Mouse (Mus musculus): Measurements from ENCODE around the gene Krtap3-2.
A peak's percentile ranks its signal among the peaks of the same experiment; 100 is the strongest.
"Not testable (repeated sequence)": the region's sequence is repeated elsewhere in the genome, so short reads cannot be mapped to it uniquely, and the experiment has no call there.

Krtap3-2 gene

GRCm38 (mm10) chr11:99556753-99557152 is at the start of gene Krtap3-2:
Gene Krtap3-2 (minus strand): TSS chr11:99556853.
- DNase-seq: no peak

- DNase-seq: not testable (repeated sequence)
Measured at GRCm38 (mm10) chr11:99603208-99603607, 46.6 kb upstream of the Krtap3-2 start, which contains the start of gene Gm11938. Gene Gm11938 (minus strand): TSS chr11:99603308.

DNA sequence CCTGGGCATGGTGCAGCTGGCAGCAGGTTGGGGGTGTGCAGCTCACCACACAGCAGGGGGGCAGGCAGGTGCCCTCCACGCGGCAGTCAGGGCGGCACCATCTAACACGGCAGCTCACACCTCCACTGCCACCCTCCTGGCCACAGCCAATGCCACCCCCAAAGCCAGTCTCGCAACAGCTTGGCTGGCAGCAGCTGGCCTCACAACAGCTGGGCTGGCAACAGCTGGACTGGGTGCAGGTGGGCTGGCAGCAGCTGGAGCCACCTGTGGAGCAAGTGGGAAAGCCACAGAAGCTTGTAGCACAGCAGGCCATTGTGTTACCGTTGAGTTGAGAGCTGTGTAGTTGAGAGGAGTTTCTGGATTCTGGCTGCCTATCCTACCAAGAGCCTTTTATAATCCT is 41.1 kb upstream of the Krtap3-2 start, which contains the start of gene Krtap9-3:
Gene Krtap9-3, minus strand, starts transcription at position 364 of the 400 bp plus-strand sequence.
- not testable (repeated sequence) for DNase-seq

- DNase-seq: no peak
Measured at GRCm38 (mm10) chr11:99590981-99591380, 34.3 kb upstream of the Krtap3-2 start, which contains the start of gene Krtap1-3. Gene Krtap1-3 (minus strand): TSS chr11:99591339.

DNA sequence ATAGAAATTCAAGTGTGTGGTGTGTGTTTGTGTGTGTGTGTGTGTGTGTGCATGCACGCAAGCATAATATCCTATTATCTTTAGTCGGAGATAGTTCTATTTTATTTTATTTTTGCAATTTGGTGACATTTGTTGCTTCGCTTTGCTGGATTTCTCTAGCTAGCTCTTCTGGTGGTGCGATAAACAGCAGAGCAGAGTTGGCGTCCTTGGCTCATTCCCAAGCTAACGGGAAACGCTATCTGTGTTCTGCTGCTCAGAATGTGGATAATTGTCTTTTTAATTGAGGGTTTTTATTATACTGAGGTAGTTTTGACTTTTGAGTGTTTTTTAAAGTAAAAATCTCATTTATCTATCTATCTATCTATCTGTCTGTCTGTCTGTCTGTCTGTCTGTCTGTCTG is 28.4 kb upstream of the Krtap3-2 start:
- no peak for DNase-seq

- no peak for DNase-seq
Measured at GRCm38 (mm10) chr11:99583245-99583704, 26.6 kb upstream of the Krtap3-2 start, which contains the start of gene Krtap1-4. Gene Krtap1-4 (minus strand): TSS chr11:99583654.

DNA sequence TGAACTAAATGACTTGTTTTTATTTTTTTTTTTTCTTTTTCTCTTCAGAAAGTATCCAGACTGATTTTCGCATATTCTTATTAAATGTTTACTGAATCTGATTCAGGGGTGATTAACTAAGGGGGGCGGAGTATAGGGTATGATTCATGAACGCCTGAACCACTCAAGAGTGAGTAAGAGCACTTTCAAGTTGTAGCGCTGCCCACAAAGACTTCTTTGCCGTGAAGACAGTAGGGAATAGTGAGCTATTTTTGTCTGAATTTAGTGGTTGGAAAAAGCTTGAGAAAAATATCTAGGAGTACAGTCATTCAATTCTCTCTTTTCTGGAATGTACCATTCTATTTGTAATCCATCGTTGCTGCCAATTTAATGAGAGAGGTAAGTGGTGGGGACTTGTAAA is 24.9 kb upstream of the Krtap3-2 start:
- DNase-seq: no peak

- DNase-seq: no peak
Measured at GRCm38 (mm10) chr11:99581051-99581450, 24.4 kb upstream of the Krtap3-2 start.

DNA sequence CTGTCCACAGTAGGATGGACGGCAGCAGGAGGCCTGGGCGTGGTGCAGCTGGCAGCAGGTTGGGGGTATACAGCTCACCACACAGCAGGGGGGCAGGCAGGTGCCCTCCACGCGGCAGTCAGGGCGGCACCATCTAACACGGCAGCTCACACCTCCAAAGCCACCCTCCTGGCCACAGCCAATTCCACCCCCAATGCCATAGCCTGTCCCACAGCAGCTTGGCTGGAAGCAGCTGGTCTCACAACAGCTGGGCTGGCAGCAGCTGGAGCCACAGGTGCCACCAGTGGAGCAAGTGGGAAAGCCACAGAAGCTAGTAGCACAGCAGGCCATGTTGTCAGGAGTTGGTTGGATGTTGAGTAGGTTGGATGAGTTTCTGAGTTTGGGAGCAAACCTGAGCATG is 24.0 kb upstream of the Krtap3-2 start, which contains the start of gene Krtap1-5:
Gene Krtap1-5, minus strand, starts transcription at position 381 of the 400 bp plus-strand sequence.
- DNase-seq: no peak

DNA sequence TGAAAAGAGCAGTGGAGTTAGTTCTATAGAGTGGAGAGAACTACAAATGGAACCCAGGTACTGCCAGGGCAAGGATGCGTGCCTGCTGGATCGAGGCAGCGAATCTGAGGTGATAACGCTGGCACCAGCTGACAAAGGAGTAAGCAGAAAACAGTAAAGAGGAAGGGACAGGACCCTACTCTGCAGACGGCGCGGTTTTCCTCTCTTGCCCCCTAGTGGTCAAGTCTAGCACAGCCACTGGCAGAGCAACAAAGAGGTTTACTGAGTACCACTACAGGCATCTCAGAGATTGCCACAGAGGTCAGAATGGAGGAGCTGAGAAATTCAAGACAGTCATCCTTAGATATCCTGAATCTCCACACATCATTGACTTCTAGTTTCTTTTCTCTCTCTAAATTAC is 17.5 kb upstream of the Krtap3-2 start:
- DNase-seq: peak; percentile 59

DNA sequence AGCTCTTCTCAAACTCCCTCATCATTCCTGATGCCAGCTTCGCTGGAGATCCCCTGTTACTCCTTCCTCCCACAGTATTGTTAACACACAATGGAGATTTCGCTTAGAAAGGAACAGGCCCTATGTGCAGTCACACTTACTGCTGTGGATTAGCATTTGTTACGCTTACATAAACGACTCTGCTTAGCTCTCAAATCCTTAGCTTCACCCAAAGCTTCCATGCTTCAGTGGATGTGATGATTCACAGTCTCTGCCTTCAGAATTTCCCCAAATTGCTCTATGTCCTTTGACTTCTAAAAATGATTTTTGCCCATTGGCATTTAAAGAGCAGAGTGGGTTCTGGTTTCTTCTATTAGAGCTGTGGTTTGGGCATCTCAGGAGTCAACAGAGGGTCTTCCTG is 16.5 kb upstream of the Krtap3-2 start:
- DNase-seq: no peak

GRCm38 (mm10) chr11:99566530-99566929 is 9.9 kb upstream of the Krtap3-2 start, which contains the start of gene Krtap3-1:
Gene Krtap3-1 (minus strand): TSS chr11:99566630.
- DNase-seq: no peak

DNA sequence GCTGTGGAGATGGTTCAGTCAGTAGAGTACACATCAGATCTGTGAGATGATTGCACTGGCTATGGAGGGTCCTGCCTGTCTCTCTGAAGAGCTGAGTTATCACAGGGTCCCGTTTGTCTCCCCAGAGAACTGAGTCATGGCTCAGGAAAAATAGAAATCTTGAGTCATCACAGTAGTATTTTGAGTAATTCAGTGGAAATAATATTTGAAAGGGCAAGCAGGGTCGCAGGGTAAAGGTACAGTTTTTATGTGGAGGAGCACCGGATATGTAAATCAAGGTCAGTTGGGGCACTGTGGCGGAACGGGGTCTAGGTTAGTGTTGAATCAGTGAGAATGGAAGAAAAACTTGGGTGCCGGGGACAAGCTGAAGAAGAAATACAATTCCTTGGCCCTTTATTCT is 5.9 kb upstream of the Krtap3-2 start:
- DNase-seq: no peak

GRCm38 (mm10) chr11:99559366-99559765 is 2.7 kb upstream of the Krtap3-2 start, which contains the start of gene Gm11939:
Gene Gm11939 (minus strand): TSS chr11:99559466.
- no peak for DNase-seq

DNA sequence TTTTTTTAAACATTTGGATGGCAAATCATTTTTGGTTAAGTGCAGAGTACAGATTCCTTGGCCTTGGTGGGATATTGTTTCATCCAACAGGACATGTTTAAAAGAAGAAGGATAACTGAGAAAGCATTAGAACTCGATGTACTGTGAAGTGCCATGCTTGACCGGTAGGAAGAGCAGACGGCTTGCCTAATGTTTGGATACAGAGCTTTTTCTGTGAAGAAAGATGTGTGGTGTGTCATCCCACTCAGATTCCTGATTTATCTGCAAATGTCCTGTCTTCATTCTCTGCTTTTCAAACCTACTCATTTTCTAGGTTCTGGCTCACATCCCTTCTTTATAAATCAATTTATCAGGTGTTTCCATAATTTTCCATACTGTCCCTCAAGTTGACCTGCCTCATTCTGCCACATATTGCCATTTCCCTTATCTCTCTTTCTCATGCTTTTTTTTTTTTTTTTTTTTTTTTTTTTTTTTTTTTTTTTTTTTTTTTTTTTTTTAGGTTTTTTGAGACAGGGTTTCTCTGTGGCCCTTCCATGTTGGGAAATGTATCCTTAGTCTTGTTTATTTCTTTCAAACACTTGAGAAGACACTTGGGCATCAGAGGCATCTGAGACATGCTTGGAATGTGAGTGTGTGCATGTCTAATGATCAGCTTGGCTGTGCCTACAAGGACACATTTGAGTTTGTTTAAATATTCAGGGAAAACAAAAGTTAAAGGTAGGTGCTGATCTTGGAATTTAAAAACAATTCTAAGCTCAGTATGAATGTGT is 1.5 kb upstream of the Krtap3-2 start:
- DNase-seq: no peak

DNA sequence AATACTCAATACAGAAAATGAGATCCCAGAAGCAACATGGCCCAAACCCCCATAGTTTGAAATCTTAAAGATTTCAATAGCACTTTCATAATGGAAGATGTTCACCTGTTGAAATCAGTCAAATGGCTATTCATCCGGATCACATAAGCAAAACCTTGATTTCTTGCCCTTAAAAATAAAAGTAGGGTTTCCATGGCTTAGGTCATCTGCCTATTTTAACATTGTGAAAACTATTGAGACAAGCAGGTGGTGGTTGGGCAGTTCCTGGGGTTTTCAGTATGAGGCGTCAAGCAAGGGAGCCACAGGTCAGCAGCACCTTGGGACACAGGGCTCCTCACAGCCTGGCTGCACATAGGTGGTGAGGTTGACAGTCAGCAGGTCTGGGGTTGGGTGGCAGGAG is 458 bp downstream of the Krtap3-2 start:
- no peak for DNase-seq

GRCm38 (mm10) chr11:99550765-99551164 is 5.9 kb downstream of the Krtap3-2 start, which contains the start of gene Krtap3-3:
Gene Krtap3-3 (minus strand): TSS chr11:99550865.
- DNase-seq: no peak

DNA sequence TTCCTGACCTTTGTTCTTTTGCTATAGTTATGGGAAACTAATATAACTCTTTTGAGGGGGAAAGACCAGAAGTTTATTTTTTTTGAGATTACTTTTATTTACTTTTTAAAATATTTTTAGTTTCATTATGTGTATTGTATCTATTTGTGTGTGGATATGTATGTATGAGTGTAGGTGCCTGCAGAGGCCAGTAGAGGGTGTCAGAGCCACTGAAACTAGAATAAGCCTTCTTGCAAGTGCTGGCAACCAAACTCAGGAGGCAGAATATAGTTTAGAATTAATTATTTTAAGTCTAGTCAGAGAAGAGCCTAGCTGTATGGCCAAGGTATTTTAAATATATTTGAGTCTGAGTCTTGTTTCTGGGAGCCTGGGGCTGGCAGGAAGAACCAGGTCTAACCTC is 8.8 kb downstream of the Krtap3-2 start:
- DNase-seq: no peak

GRCm38 (mm10) chr11:99539721-99540120 is 16.9 kb downstream of the Krtap3-2 start:
- DNase-seq: peak; percentile 11

DNA sequence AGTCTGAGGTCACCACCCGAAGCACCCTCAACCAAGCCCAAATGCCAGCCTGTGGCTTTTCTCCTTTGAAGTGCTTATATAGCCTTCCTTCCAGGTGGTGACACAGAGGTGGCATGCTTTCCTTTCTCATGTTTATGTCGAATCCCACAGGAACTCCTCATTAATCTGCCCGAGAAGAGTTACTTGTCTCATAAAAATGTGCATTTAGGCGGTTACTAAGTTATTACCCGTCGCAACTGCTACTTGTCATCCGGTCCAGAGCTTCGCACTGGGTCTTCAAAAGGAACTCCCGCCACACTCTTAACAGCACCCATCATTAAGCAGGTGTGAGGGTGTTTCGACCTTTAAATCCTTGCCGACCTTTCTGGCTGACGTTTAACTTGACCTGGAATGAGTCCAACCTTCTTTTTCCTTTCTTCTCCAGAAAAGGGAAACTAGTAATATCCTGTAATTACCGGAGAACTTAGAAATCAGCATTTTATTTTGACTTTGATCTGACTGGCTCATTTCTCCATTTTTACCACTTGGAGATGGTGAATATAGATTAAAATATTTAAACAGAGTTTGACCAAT is 35.3 kb downstream of the Krtap3-2 start, which contains the start of gene Krt39:
Gene Krt39, minus strand, starts transcription at position 51 of the 573 bp plus-strand sequence.
- no peak for DNase-seq

DNA sequence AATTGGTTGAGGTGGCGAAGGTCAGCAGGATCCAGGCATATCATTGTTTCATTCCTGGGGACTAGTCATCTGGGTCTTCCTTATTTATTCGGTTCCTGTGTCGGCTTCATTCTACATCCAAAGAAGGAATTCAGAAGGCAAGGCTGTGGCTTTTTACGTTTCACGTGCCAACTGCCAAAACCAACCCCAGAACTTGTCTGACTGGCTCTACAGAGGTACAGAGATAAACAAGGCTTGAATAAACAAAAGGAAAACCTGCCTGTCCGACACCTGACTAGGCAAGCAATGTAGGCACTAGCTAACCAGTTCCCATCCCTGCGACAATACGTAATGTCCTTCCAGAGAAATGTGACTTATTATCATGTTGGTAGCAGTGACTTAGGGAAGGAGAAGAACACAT is 42.6 kb downstream of the Krtap3-2 start:
- DNase-seq: no peak

Measured in liver (tissue).